8 mouse cellular contexts compared by ENCODE assay signal in genomic region chr7:16119569-16120261, GRCm38 (mm10). TPM values are rescaled to one million over a fixed set of nuclear protein-coding genes. Genes with fewer than 3 reads are reported as not detected.
A peak's percentile ranks its signal among the peaks of the same experiment; 100 is the strongest.
DNase-seq lines count a peak whose midpoint lies in the region; ATAC-seq lines count a peak whose summit lies in the region.

Kptn (plus strand) TSS chr7:16119895.

- H3K9me3 ChIP-seq in heart, embryonic 10.5 days = no peaks in the 10 kb centered on the region
- H3K9me3 ChIP-seq in kidney, embryonic 15.5 days (replicated peaks) = no peaks in the 10 kb centered on the region

- H3K4me1 ChIP-seq in heart, embryonic 10.5 days = peaks cover 8% of the 10 kb centered on the region
- H3K4me1 ChIP-seq in kidney, embryonic 15.5 days = peaks cover 16% of the 10 kb centered on the region

- peak; percentile 81 for ATAC-seq in erythroblast, adult 5-6 weeks (replicated peaks; ENCODE audit: low FRiP score, poor library complexity, severe bottlenecking)
- peak; percentile 85 for ATAC-seq in kidney, embryonic 15.5 days (replicated peaks; ENCODE audit: low FRiP score)
- ATAC-seq in monocyte, adult 5-6 weeks (replicated peaks; ENCODE audit: insufficient number of reproducible peaks, low FRiP score, low TSS enrichment, poor library complexity, severe bottlenecking) = peak; percentile 86

- no peaks in the 10 kb centered on the region for H3K27me3 ChIP-seq in heart, embryonic 10.5 days (ENCODE audit: insufficient read depth, poor library complexity, severe bottlenecking)
- H3K27me3 ChIP-seq in kidney, embryonic 15.5 days = no peaks in the 10 kb centered on the region

- H3K27ac ChIP-seq in heart, embryonic 10.5 days = peak within 1 kb of the TSS; percentile 97
- H3K27ac ChIP-seq in kidney, embryonic 15.5 days = peak within 1 kb of the TSS; percentile 90

- H3K4me3 ChIP-seq in heart, embryonic 10.5 days = peak within 1 kb of the TSS; percentile 85
- peak within 1 kb of the TSS; percentile 72 for H3K4me3 ChIP-seq in kidney, embryonic 15.5 days (replicated peaks)

- DNase-seq in B cell, adult 2 months = peak; percentile 95 to 96
- peak; percentile 97 for DNase-seq in brain, adult 2 months (ENCODE audit: low read depth, low spot score)
- peak; percentile 95 for DNase-seq in heart, embryonic 10.5 days (ENCODE audit: low spot score)
- peak; percentile 88 for DNase-seq in liver
- DNase-seq in spleen, postnatal 4 days (ENCODE audit: low spot score in 2 of 2) = peak; percentile 85 to 96

- peak within 1 kb of the TSS; percentile 72 for H3K4me2 ChIP-seq in kidney, embryonic 15.5 days

- peaks cover 41% of the 10 kb centered on the region for H3K36me3 ChIP-seq in heart, embryonic 10.5 days
- H3K36me3 ChIP-seq in kidney, embryonic 15.5 days = peaks cover 32% of the 10 kb centered on the region

- peak within 1 kb of the TSS; percentile 70 for H3K9ac ChIP-seq in kidney, embryonic 15.5 days

- WGBS in heart, embryonic 10.5 days = 1% methylated on average over 33 of the region's 33 CpGs
- WGBS in kidney, embryonic 15.5 days = 1% methylated on average over 33 of the region's 33 CpGs

RNA-seq across cellular contexts. Expression of gene Kptn, which starts in this region (rescaled TPM):
- 2.3 and 2.5 TPM in 2 replicates for total RNA-seq in erythroblast, adult 5-6 weeks (2015; ENCODE audit: low replicate concordance)
- 3.3 and 12.5 TPM in 2 replicates for total RNA-seq in erythroblast, adult 5-6 weeks (2017; ENCODE audit: low replicate concordance)
- polyA plus RNA-seq in heart, embryonic 10.5 days (2016; fragmentation: Nextera tagmentation; extraction: Ambion mirVana) = 31.6 and 34.9 TPM in 2 replicates
- polyA plus RNA-seq in kidney, embryonic 15.5 days (2015; fragmentation: Nextera tagmentation; extraction: Ambion mirVana) = 30.0 and 37.5 TPM in 2 replicates
- total RNA-seq in monocyte, adult 5-6 weeks (2017) = 9.6 to 18.6 TPM (median 15.9 TPM) in 3 replicates

Comparison
In these comparisons a context has a peak if more than half of its experiments do, and no peak if none do; other contexts are left out.
1. Peak in every context shown above with its lines: DNase-seq, ATAC-seq, H3K4me3 ChIP-seq and H3K27ac ChIP-seq.